Mouse (Mus musculus): ENCODE results near the gene Hnrnph1.

Hnrnph1 gene

GRCm38 (mm10) chr11:50403367-50404014 lies 26.7 kb downstream of the Hnrnph1 start:
- DNase-seq (ENCODE audit: low read depth, low spot score), result peak; percentile 63

- DNase-seq (ENCODE audit: low read depth, low spot score), result no peak
These were observed 30.4 kb downstream of the Hnrnph1 start for GRCm38 (mm10) chr11:50407235-50407634.

GRCm38 (mm10) chr11:50415563-50416241 lies 38.9 kb downstream of the Hnrnph1 start:
- DNase-seq (ENCODE audit: low read depth, low spot score), result no peak

- DNase-seq (ENCODE audit: low read depth, low spot score), result no peak
These were observed 41.1 kb downstream of the Hnrnph1 start for GRCm38 (mm10) chr11:50417856-50418255.

GRCm38 (mm10) chr11:50421461-50421860 lies 44.7 kb downstream of the Hnrnph1 start:
- no peak for DNase-seq (ENCODE audit: low read depth, low spot score)

GRCm38 (mm10) chr11:50421934-50422780 lies 45.4 kb downstream of the Hnrnph1 start:
- peak; percentile 96 for DNase-seq (ENCODE audit: low read depth, low spot score)

- no peak for DNase-seq (ENCODE audit: low read depth, low spot score)
These were observed 49.3 kb downstream of the Hnrnph1 start for GRCm38 (mm10) chr11:50426056-50426455.

GRCm38 (mm10) chr11:50430277-50431133 lies 53.7 kb downstream of the Hnrnph1 start, which contains the start of gene Rufy1:
Gene Rufy1, minus strand, starts transcription at chr11:50431125.
- peak; percentile 86 for DNase-seq (ENCODE audit: low read depth, low spot score)

- DNase-seq (ENCODE audit: low read depth, low spot score), result peak; percentile 26
These were observed 54.6 kb downstream of the Hnrnph1 start for GRCm38 (mm10) chr11:50431134-50432068.

- DNase-seq (ENCODE audit: low read depth, low spot score), result peak; percentile 31
These were observed 55.3 kb downstream of the Hnrnph1 start for GRCm38 (mm10) chr11:50432069-50432440.

- DNase-seq (ENCODE audit: low read depth, low spot score), result no peak
These were observed 56.1 kb downstream of the Hnrnph1 start for GRCm38 (mm10) chr11:50432896-50433295.

Measured in brain, adult 2 months (tissue).